Mouse (Mus musculus): ENCODE results near the gene Tet3.
"Not testable (repeated sequence)": the region's sequence is repeated elsewhere in the genome, so short reads cannot be mapped to it uniquely, and the experiment has no call there.

Tet3 gene

DNA sequence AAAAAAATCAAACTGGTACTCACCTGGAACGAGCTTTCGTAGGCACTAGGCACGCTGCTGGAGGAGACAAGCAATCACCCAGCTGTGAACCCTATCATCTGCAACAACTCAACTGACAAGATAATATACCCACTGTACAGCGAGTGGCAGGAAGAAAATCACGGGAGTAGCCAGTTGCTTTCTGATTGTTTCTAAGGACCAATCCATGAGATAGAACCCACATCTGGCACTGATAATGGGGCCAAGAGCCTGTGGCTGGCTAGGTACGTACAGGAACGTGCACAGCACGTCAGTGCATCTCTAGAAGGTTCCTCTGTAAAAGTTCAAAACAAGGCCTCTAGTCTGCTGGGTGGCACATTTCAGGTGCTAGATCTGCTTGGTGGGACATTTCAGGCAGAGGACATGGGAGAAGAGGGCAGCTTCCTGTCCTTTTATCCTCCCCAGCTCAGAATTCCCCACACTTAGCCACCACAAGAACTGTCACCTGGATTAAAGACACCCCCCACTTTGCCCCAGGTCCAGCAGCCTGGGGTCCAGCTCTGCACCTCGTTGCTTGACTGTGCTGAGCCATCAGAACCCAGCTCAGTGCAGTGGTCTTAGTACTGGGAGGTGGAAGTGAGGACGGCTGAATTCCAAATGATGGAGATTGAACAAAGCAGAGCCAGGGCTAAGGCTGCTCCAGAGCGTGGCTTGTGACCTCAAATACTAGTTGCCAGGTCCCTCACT, 97.2 kb downstream of the Tet3 start:
- no peak for DNase-seq

DNA sequence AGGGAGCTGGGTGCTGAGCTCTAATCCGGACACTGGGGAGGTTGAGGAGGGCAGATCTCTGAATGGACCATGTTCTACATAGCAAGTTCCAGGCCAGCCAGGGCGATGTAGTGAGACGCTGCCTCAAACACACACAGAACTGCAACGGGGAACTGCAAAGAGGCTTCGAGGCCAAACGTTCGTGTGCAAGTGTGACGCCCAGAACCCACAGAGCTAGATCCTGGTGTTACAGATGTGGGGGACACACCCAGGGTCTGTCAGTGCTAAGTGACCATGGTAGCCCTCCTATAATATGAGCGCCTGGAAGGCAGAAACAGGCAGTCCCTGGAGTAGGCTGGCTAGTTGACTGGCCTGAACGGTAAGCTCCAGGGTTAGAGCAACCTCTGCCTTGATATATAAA, 101.4 kb downstream of the Tet3 start:
- DNase-seq = no peak

DNA sequence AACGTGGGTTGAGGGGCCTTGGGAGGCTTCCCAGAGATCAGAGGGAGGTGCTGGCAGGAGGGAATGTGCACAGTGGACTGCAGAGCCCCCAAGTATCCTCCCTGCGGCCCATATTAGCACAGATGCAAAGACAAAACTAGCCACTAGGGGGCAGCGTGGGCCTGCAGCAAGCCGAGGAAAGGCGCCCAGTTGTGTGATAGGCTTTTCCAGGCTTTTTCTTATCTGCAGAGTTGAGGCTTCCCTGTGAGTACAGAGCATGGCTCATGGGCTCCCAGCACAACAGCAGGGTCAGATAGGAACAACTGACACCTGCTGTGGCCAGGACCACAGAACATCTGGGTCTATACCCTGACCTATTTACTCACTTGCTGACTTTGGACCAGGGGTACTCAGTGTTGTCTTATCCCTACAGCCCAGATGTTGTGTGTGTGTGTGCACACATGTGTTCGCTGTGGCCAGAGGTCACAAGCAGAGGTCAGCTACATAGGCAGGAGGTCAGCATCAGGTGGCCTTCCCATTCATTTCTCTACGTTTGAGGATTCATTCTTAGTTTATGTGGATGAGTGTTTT, 102.2 kb downstream of the Tet3 start:
- peak; percentile 84 for DNase-seq

DNA sequence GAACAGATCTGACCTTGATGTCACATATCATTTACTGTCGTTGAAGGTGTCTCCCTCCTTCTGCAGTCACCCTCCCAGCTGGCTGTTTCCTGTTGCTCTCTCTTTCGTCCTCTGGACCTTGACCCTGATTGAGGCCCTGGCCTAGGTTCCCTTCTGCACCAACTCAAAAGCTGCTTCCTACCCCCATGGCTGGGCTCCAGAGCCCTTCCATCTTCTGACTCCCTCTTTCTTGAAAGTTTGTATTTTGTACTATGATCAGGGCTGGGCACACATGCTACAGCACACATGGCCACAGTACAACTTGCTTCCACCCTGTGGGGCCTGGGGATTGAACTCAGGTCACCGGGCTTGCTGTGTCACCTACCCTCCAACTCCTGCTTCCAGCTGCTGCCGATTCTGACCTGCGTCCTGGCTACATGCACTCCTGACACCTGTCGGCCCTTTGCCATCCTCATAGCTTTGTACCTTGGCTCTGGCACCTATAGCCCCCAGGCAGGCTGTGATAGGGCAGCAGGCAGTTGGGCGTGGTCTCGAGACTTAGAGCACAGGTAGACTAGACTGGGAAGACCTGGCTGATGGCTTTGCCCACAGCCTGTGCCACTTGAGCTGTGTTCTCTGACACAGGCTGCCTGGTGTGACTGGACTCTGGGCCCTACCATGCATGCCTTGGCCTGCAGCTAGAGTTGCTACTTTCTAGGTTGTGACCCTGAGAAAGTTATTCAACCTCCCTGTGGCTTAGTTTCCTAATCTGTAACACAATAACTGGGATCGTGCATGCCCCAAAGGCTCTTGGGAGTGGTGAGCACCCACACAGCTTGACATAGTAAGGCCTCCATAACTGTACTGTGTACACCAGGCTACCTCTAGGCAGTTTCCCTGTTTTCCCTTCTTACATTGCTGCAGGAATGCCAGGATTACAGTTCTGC, 103.8 kb downstream of the Tet3 start:
- no peak for DNase-seq

DNA sequence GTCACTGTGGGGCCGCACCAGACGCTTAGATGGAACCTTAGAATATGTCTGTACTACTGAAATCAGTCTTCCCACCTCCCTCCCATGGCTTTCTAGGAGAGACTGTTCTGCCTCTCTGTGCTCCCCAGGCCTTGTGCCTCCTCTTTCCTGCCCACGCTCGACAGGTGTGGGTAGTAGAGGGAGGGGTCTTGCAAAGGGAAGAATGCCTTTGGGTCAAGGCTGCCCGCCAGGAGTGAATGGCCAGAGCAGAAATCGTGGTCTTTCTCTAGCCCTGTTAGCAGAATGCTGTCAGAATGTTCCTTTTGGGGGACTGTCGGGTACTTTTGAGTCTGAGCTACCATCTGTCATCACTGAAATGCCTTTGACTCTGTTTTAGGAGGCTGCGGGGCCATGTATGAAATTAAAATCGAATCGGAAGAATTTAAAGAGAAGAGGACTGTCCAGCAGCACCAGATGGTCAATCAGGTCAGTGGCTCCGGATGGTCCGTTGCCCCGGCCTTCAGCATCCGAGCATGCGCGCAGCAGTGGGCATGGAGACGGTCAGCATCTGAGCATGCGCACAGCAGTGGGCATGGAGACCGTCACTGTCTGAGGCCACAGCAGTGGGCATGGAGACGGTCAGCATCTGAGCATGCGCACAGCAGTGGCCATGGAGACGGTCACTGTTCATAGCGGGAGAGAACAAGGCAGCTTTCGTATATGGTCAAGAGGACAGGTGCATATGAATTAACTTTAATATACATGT, 106.0 kb downstream of the Tet3 start:
- DNase-seq = no peak

DNA sequence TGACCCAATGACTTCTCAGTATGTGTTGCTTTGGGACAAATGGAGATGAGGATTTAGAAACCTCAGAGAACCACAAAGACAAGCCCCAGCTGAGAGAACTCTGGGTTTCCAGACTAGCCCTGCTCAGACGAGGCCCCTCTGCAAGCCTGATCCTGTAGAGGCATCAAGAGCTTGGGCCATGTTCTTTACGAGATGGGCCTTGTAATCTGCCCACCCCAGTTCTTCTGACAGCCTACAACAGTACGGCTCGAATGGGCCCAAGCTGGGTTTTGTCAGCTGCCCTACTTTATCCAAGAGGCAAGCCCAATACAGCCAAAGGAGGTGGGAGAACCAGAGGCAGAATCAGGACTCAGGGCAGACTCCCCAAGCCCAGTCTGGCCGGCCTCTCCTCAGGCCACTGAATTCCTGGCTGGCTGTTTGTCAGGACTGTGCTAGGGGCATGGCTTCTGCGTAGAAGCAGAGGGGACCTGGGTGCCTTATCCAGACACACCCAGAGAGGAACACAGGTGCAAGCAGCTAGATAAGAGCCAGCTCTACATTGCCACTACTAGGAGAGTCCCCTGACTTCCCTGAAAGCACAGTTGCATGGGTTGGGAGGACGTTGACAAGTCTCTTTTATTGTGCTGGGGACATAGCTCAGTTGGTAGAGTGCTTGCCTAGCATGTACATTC, 107.3 kb downstream of the Tet3 start:
- DNase-seq = no peak

DNA sequence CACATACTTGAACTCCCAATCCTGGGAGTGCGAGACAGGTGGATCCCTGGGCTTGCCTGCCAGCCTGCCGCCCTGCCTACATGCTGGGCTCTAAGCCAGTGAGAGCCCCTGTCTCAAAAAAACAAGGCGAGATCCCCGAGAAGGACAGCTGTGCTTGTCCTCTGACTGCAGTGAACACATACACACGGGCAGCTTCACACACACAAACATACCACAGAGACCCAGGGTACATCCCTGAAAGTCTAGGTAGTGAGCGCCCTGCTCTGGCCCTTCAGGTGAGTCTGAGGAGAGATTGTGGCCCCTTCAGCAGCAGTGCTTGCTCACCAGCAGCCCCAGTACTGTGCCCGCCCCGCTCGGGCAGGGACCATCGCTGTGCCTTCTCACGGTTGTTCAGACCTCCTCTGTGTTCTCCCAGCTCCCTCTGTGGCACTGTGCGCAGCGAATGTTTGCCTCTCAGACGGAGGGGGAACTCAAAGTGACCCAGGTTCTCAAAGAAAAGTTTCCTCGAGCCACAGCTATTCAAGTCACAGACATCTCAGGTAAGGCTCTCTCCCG, 108.0 kb downstream of the Tet3 start:
- DNase-seq = no peak

DNA sequence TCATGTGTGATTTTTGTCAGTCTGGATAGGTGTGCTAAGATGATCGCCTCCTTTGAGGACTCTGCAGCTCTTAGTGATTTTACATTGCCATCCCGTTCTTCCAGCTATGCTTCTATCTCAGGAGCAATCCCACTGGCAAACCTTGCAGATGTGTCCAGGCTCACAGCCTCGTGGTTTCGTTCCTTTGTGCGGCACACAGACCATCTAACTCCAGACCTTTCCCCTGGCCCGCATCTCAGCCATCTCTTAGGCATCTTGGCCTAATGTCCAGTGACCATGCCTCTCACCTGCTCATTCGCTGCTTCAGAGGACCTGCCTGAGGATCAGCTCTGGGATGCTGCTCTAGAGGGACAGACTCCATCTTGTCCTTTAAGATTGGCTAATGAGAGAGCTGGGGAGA, 108.7 kb downstream of the Tet3 start:
- DNase-seq = no peak

DNA sequence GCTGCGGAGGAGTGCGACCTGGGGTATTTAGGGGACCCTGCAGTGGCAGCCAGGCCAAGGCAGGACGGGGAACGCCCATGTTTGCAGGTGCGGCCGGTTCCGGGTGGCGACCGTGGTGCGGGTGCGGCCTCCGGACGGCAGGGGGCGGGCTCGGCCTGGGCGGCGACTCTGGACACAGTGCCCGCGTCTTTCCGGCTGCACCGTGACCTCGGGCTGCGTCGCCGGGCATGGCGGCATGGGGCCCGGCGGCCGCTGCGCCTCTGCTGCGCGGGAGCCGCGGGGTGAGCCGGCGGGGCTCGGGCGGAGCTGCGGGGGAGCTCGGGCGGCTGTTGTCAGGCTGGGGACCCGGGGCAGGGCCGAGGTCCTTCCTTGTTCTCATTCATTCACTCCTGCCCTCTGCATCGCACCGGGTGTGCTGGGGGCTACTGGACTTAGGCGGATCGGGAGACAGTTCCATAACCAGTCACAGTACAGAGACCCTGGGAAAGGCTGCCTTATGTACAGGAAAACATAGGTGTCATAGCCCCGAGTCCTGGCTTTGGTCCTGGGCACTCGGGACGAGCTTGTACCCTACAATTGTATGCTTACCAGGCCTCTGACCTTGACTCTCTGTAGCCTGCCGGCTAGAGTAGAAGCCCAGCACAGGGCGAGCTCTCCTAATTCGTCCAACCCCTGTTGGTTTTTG, 109.5 kb downstream of the Tet3 start:
- peak; percentile 92 for DNase-seq

DNA sequence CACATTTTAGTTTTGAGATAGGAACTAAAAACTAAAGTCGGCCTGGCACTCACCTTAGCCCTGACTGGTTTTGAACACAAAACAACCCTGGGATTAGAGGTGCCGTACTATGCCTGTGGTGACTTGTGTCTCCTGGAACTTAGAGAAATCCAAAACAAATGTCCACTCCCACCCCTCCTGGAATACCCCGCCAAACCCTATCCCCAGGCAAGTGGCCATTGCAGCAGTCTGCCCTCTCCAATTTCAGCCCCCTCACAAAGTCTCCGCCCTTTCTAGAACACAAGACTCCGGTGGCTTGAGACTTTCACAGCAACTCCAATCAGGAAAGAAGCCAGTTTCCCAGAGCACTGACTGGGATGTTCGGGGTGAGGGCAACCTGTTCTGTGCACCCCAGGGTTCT, 110.0 kb downstream of the Tet3 start, which contains the start of gene Bola3:
TSS of gene Bola3 (plus strand) at position 275 of the 400 bp plus-strand sequence.
- DNase-seq = no peak

DNA sequence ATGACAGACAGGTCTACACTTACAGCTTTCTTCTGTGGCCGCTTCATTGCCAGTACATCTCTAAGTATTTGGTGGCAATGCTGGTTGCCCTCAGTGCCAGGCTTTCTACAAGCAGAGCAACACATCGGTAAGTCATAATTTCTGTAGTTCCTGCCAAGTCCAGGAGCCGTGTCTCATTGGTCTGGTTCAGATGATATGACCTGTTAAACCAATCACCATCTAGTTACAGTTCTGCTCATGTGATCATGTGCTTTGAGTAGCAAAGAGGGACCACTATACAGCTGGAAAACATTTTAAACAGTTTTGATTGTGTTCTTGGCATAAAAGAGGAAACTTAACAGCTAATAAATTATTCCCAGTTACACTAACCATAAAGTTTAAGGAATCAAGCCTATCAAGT, 111.0 kb downstream of the Tet3 start:
- DNase-seq = no peak

DNA sequence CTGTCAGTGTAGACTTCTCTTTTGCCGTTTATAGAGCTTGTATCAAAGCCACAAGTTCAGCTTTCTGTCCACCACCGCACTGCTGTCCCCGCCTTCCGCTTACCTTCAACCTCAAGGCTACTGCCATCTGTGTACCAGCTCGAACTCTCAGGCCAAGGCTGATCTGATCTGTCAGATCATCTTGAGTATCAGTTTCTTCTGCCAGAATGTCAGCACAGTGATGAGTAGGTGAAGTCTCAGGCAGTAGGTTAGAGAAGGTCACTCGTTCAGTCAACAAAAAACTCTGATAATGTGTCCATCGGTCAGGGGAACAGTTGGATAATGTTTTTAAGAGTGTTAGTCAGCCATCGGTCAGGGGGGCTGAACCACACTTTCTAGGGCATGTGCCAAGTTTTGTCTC, 113.6 kb downstream of the Tet3 start:
- DNase-seq = not testable (repeated sequence)

DNA sequence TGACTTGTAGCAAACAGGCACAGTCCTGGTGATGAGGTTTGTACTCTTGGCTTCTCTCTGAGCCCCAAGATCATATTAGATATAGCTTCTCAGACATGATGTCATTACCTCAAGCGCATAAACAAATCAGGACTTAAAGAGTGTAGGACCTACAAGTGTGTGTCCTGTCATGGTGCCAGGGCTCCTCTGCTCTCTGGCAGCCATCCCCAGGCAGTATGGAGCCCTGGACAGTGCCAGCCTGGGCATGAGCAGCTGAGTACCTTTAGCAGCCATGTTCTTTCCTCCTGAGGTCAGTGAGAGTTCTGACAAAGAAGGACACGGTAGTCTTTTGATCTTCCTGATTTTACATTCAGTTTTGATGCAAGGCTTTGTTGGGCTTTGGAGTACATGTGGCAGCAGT, 115.9 kb downstream of the Tet3 start:
- no peak for DNase-seq

DNA sequence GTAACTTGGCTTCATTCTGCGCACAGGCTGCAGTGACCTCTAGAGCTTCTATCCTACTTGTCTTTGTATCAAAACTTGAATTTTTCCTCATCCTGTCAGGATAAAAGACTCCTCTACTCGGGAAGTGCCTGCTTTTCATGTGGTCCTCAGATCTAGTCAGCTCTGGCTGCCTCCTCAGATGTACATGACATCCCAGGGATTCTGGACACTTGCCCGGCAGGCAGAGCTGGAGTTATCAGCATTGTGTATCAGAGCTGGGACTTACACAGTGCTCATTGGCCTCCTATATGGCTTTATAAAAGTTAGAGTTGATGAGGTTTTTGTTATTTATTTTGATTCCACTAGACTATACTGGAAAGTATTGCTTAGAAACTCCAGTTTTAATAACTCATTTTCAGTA, 117.5 kb downstream of the Tet3 start:
- DNase-seq = no peak

DNA sequence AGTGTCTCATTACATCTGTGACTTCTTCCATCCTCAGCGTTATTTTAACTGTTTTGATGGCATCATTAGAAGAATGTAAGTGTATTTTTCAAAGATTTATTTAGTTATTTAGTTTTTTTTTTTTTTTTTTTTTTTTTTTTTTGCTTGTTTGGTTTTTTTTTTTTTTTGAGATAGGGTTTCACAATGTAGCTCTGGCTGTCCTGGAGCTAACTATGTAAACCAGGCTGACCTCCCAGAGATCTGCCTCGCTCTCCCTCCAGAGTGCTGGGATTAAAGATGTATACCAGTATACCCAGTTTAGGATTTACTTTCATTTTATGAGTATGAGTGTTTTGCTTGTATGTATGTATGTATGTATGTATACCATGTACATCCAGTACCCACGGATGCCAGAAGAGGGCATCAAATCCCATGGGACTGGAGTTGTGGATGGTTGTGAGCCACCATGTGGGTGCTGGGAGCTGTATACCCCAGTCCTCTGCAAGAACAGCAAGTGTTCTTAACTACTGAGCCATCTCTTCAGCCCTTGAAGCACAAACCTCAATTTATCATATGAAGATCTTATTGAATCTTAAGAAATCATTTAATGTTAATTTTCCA, 131.2 kb downstream of the Tet3 start:
- DNase-seq = no peak

DNA sequence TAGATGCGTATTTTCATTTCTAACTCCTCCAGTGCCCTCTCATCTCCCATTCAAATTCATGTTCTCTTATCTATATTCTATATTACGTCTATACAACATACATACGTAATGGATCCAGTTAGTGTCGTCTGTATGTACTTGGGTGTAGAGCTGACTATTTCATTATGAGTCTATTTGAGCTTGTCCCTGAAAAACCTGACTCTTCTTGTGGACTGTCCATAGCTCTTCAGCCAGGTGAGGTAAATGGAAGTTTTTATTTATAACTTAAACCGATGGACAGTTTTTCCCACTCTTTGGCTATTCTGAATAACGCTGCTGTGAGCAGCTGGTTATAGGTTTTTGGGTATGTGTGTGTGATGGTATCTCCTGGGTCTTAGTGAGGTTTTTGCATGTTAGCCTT, 132.1 kb downstream of the Tet3 start:
- DNase-seq = no peak

DNA sequence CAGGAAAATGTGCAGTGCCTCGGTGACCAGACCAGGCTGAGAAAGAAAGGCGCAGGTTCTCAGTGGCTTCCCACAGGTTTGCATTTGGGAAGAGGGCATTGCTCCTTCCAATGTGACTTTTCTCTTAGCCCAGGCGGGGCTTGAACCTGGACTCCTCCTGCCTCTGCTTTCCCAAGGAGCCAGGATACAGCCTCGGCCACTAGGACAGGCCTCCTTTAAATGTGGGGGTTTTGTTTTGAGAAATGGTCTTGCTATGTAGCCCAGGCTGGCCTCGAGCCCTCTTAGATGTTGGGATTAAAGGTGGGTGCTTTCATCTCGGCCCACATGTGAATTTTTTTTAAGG, 132.5 kb downstream of the Tet3 start:
- DNase-seq = no peak

DNA sequence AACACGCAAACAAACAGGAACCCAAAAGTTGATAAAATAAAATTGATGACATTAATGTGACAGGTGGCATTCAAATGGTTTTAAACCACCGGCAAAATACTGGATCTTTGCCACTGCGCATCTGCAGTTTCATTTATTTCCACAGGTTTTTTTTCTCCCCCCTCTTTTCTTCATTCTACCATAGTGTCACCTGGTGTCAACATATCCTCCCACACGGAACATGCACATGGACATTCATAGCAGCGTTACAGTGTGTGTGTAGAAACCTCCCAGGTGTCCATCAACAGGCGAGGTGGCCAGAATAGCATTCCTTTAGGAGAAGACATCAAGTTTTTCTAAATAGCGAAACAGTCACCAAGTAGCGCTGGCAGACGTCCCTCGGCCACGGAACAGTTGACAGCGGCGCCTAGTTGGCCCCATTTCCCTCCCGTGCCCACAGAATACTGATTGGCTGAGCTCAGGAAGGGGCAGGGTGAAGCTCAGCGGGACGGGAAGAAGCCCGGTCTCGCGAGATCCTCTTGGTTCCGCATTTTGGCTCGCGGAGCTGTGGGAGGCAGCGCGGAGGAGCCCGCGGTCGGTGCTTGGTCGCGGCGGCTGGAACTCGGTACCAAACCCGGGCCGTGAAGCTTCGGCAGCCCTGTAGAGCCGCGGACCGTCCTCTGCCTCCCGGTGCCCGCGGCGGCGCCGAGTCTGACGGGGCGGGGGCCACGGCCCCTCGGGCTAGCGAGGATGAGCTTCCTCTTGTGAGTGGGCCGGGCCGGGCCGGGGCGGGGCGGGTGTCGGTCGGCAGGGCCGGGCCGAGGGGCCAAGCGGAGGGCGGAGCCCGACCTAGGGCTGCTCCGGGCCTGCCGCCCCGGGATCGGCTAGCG, 133.1 kb downstream of the Tet3 start, which contains the start of the genes Mthfd2 and Mob1a:
TSS of gene Mthfd2 (minus strand) at position 384 of the 869 bp plus-strand sequence.
TSS of gene Mob1a (plus strand) at position 492 of the 869 bp plus-strand sequence.
- peak; percentile 96 for DNase-seq

DNA sequence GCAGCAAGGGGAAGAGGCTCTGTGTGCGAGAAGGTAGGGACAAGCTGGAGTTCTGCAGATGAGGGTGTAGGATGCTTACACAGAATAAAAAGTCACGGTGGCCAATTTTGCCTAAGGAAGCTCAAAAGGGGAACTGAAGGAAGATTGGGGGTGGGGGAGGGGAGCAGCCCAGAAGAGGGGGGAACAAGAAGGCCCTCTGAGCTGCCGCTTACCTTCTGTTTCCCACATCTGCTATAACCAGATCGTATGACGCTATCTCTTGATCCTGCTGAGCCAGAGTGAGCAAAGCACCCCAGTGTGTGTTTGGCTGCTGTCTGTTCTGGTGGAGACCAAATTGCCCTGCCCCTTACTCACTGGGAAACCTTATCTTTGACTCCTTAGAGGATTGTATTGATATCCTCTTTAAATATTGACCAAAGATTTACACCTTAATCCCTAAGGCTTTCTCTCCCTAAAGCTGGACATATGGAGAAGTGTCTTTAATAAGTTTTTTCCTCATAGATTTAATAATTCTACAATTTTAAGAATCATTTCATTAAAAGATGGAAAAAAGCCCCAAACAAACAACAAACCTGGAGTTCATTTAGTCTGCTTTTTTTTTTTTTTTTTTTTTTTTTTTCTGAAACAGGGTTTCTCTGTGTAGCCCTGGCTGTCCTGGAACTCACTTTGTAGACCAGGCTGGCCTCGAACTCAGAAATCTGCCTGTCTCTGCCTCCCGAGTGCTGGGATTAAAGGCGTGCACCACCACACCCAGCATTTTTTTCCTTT, 135.0 kb downstream of the Tet3 start:
- DNase-seq = no peak
